Mouse (Mus musculus) adrenal gland, postnatal 36 days (tissue): Measurements from ENCODE around the gene Pdxk. TPM values are rescaled to one million over a fixed set of nuclear protein-coding genes. Genes with fewer than 3 reads are reported as not detected.
"Not testable (repeated sequence)": the region's sequence is repeated elsewhere in the genome, so short reads cannot be mapped to it uniquely, and the experiment has no call there.

Source experiments
- DNase-seq, 2 experiments: peaks; one replicate each; pipeline ENCODE4 v3.0.0; 2021; ENCODE audit warnings: mixed read lengths in 1 of 2
- total RNA-seq, 2 experiments: library from RNA; stranded (reverse); gene quantifications; 2 replicates each; pipeline ENCODE4 v1.2.3; 2021

Pdxk gene
- total RNA-seq, 2 experiments from 2014 or later, result 26.4 to 27.3 TPM

- peak; percentile 61 to 75 for DNase-seq
These were observed 46.0 kb downstream of the Pdxk start for GRCm38 (mm10) chr10:78418791-78419190.

- DNase-seq, result peak; percentile 71 to 79
These were observed 46.9 kb downstream of the Pdxk start for GRCm38 (mm10) chr10:78417888-78418287.

GRCm38 (mm10) chr10:78414936-78415335 lies 49.8 kb downstream of the Pdxk start:
- DNase-seq, result not testable (repeated sequence)

GRCm38 (mm10) chr10:78413152-78413520 lies 51.6 kb downstream of the Pdxk start:
- DNase-seq, result no peak

- DNase-seq, result peak; percentile 92 to 94
These were observed 52.2 kb downstream of the Pdxk start, which contains the start of gene Rrp1 for GRCm38 (mm10) chr10:78412319-78413151. Rrp1 (minus strand) TSS chr10:78413043.

- peak in 1 of 2 experiments; percentile 43 for DNase-seq
These were observed 52.9 kb downstream of the Pdxk start for GRCm38 (mm10) chr10:78411851-78412250.

- DNase-seq, result peak; percentile 79 to 82
These were observed 55.6 kb downstream of the Pdxk start for GRCm38 (mm10) chr10:78409035-78409788.

GRCm38 (mm10) chr10:78407132-78407531 lies 57.6 kb downstream of the Pdxk start:
- no peak for DNase-seq

GRCm38 (mm10) chr10:78406152-78406551 lies 58.6 kb downstream of the Pdxk start:
- no peak for DNase-seq

- DNase-seq, result no peak
These were observed 62.4 kb downstream of the Pdxk start for GRCm38 (mm10) chr10:78402301-78402922.

- no peak for DNase-seq
These were observed 63.6 kb downstream of the Pdxk start for GRCm38 (mm10) chr10:78401127-78401526.

- DNase-seq, result peak; percentile 72 to 85
These were observed 65.6 kb downstream of the Pdxk start for GRCm38 (mm10) chr10:78399090-78399657.

- DNase-seq, result no peak
These were observed 68.2 kb downstream of the Pdxk start for GRCm38 (mm10) chr10:78396625-78396885.

- peak; percentile 94 to 96 for DNase-seq
These were observed 68.8 kb downstream of the Pdxk start for GRCm38 (mm10) chr10:78395819-78396624.

- no peak for DNase-seq
These were observed 69.4 kb downstream of the Pdxk start for GRCm38 (mm10) chr10:78395377-78395776.

- DNase-seq, result peak; percentile 87 to 90
These were observed 72.7 kb downstream of the Pdxk start for GRCm38 (mm10) chr10:78392072-78392471.

GRCm38 (mm10) chr10:78390982-78391470 lies 73.7 kb downstream of the Pdxk start:
- DNase-seq, result no peak

GRCm38 (mm10) chr10:78388216-78388980 lies 76.4 kb downstream of the Pdxk start:
- no peak for DNase-seq
